Mouse (Mus musculus) stomach, postnatal 0 days (tissue): ENCODE results near the gene Nos1. TPM values are rescaled to one million over a fixed set of nuclear protein-coding genes. Genes with fewer than 3 reads are reported as not detected.
"Not testable (repeated sequence)": the region's sequence is repeated elsewhere in the genome, so short reads cannot be mapped to it uniquely, and the experiment has no call there.

Source experiments
- ATAC-seq: fragments of 200-750 bp; cut with Nextera tagmentation; 2 replicates; pipeline ENCODE4 v1.8.0; 2017; ENCODE audit not compliant: low FRiP score, low TSS enrichment
- DNase-seq: peaks from one replicate; pipeline ENCODE4 v3.0.0-alpha.2; 2016; ENCODE audit warnings: low spot score
- H3K27ac ChIP-seq: fragments of 300-500 bp; sonication (generic); replicated peaks from 2 replicates; pipeline ENCODE4 v1.5.1; 2014; ENCODE audit warnings: mild to moderate bottlenecking, control low read depth
- H3K27me3 ChIP-seq: fragments of 300-500 bp; sonication (generic); 2 replicates; pipeline ENCODE4 v1.6.1; 2014; ENCODE audit warnings: low read length; ENCODE audit not compliant: control insufficient read depth, insufficient read depth
- H3K36me3 ChIP-seq: fragments of 300-500 bp; sonication (generic); 2 replicates; pipeline ENCODE4 v1.6.1; 2014; ENCODE audit warnings: low read length, mixed read lengths; ENCODE audit not compliant: control insufficient read depth, insufficient read depth
- H3K4me1 ChIP-seq: fragments of 300-500 bp; sonication (generic); replicated peaks from 2 replicates; pipeline ENCODE4 v1.6.1; 2014; ENCODE audit warnings: antibody characterized with exemption; ENCODE audit not compliant: control insufficient read depth, insufficient read depth
- H3K4me2 ChIP-seq: fragments of 300-500 bp; sonication (generic); replicated peaks from 2 replicates; pipeline ENCODE4 v1.6.1; 2014; ENCODE audit warnings: low read depth, mild to moderate bottlenecking, control low read depth, moderate library complexity
- H3K4me3 ChIP-seq: fragments of 300-500 bp; sonication (generic); 2 replicates; pipeline ENCODE4 v1.5.1; 2014; ENCODE audit warnings: low read depth, low read length, control low read depth
- H3K9ac ChIP-seq: fragments of 300-500 bp; sonication (generic); 2 replicates; pipeline ENCODE4 v1.6.1; 2014; ENCODE audit warnings: mild to moderate bottlenecking, low read length, control low read depth, mixed read lengths
- H3K9me3 ChIP-seq: fragments of 300-500 bp; sonication (generic); 2 replicates; pipeline ENCODE4 v1.6.1; 2016; ENCODE audit warnings: low read length; ENCODE audit not compliant: control insufficient read depth
- CTCF ChIP-seq: IDR thresholded peaks from 2 replicates; pipeline ENCODE4 v1.5.1; 2016; ENCODE audit warnings: antibody characterized with exemption, low read depth, mild to moderate bottlenecking, moderate library complexity
- EP300 ChIP-seq: optimal IDR thresholded peaks from 2 replicates; pipeline ENCODE3; 2016; ENCODE audit warnings: antibody characterized with exemption
- WGBS: fragments of 180-500 bp; shearing (Covaris S2); extraction: QIAGEN DNeasy Blood & Tissue Kit; methylation state at CpG from one replicate; pipeline ENCODE4 v1.1.7; 2014; 5-methylcytosine and 5-hydroxymethylcytosine counted together
- polyA plus RNA-seq: library from polyadenylated mRNA; unstranded; fragments of >200 nt; fragmentation: Nextera tagmentation; extraction: Ambion mirVana; gene quantifications from 2 replicates; pipeline ENCODE4 v1.2.1, GENCODE M21; 2015

Nos1 gene
- polyA plus RNA-seq, 1 experiment from 2014 or later = 1.2 TPM

DNA sequence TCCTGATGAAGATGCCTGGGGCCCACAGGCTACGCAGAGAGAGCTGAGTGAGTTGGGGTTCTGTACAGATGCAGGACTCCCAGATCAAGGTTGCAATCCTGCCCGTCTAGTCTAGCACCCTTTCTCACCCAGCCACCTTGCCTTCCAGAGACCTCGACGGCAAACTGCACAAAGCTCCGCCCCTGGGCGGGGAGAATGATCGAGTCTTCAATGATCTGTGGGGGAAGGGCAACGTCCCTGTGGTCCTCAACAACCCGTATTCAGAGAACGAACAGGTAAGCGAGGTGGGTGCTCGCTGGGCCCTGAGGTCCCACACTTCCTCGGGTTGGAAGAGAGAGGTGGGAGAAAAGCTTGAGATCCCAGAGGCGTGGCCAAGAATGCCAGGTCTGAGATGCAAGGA lies 98.3 kb downstream of the Nos1 start:
- H3K4me1 ChIP-seq = no peaks in the 10 kb centered on the region
- no peak overlapping the region for H3K27ac ChIP-seq
- ATAC-seq (no peak), DNase-seq (no peak)
- no peak overlapping the region for H3K4me3 ChIP-seq
- H3K9me3 ChIP-seq = no peaks in the 10 kb centered on the region
- H3K9ac ChIP-seq = no peak overlapping the region
- no peaks in the 10 kb centered on the region for H3K36me3 ChIP-seq
- no peaks in the 10 kb centered on the region for H3K27me3 ChIP-seq
- no peak overlapping the region for H3K4me2 ChIP-seq
- WGBS = 43% methylated on average over 14 of the region's 14 CpGs
- TF ChIP-seq CTCF (no peak), EP300 (no peak)

DNA sequence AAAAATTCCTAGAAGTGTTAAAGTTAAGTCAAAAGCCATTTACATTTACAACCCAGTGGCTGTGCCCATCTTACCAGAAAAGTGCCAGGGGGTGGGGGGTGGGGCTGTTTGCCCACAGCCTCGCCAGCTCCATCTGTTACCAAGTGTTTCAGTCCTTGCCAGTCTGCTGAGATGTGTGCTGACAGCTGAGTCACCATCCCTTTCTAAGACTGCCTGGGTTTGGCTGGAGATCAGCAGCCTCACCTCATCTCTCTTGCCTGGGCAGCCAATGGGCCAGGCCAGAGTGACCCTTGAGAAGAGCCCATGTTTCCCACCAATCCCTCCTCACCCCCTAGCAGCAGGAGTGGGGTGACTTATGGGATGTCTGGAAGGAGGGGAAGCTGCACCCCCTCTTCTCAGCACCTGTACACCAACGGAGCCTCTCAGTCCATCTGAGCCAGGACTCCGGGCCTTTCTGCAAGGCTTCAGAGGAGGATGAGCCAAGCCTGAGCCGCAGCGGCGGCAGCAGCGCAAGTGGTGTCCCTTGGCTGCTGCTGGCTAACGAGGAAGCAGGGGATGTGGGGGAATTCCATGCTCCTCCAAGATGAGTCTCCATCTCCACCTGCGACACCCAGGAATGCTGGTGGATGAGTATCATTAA lies 100.2 kb downstream of the Nos1 start:
- no peak overlapping the region for H3K27ac ChIP-seq
- no peaks in the 10 kb centered on the region for H3K36me3 ChIP-seq
- no peaks in the 10 kb centered on the region for H3K4me1 ChIP-seq
- ATAC-seq (no peak), DNase-seq (no peak)
- H3K9ac ChIP-seq = no peak overlapping the region
- no peaks in the 10 kb centered on the region for H3K27me3 ChIP-seq
- H3K4me2 ChIP-seq = no peak overlapping the region
- H3K4me3 ChIP-seq = no peak overlapping the region
- 91% methylated on average over 9 of the region's 9 CpGs for WGBS
- H3K9me3 ChIP-seq = no peaks in the 10 kb centered on the region
- TF ChIP-seq CTCF (no peak), EP300 (no peak)

DNA sequence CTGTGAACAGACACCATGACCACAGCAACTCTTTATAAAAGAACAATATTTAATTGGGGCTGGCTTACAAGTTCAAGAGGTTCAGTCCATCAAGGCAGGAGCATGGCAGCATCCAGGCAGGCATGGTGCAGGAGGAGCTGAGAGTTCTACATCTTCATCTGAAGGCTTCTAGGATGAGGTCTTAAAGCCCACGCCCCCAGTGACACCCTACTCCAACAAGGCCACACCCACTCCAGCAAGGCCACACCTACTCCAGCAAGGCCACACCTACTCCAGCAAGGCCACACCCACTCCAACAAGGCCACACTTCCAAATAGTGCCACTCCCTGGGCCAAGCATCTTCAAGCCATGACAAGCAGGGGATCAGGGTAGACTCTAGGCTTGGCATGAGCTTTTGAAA lies 101.6 kb downstream of the Nos1 start:
- H3K4me2 ChIP-seq, H3K4me3 ChIP-seq, DNase-seq, H3K27me3 ChIP-seq, H3K4me1 ChIP-seq, H3K9me3 ChIP-seq, H3K9ac ChIP-seq, H3K27ac ChIP-seq, H3K36me3 ChIP-seq, ATAC-seq: not testable (repeated sequence)
- WGBS = 82% methylated on average over 1 of the region's 1 CpGs

DNA sequence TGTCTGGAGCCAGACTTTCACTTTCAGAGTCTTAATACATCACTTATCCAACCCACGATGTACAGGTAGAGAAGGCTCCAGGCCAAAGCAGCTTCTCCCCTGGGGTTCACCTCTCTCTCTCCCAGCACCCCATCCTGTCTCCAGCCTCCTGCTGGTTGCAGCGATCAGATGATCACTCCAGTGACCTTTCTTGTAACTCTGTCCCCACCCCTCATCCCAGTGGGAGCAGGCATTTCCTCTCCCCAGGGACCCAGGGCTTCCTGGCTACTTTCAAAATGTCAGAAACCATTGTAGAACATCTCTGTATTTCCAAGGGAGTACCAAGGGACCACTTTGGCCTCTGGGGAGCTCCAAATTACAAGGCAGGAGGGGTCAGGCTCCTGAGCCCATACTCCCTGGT lies 104.2 kb downstream of the Nos1 start:
- no peak overlapping the region for H3K9ac ChIP-seq
- no peak overlapping the region for H3K4me3 ChIP-seq
- H3K27me3 ChIP-seq = no peaks in the 10 kb centered on the region
- H3K36me3 ChIP-seq = no peaks in the 10 kb centered on the region
- DNase-seq = no peak
- no peak overlapping the region for H3K27ac ChIP-seq
- H3K9me3 ChIP-seq = no peaks in the 10 kb centered on the region
- no peak overlapping the region for H3K4me2 ChIP-seq
- TF ChIP-seq EP300 (no peak), CTCF (no peak)
- ATAC-seq = no peak
- no peaks in the 10 kb centered on the region for H3K4me1 ChIP-seq
- 55% methylated on average over 2 of the region's 2 CpGs for WGBS

DNA sequence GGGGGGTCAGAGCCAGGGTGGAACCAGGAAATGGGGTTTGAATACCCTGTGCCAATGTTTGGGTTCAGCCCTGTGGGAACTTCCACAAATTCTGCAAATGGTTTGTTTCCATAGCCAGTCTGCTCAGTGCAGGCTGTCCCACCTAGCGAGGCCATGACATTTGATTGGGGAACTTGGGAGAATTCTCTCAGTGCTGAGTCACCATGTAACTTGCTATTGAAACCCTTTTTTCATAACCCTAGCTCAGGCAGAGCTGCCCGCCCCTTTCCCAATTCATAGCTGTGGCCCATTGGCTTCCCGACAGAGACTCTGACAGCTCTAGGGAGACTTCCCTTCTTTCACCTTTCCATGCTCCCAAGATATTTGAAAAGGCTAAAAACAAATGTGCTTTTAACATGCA lies 107.3 kb downstream of the Nos1 start:
- no peaks in the 10 kb centered on the region for H3K36me3 ChIP-seq
- WGBS = 38% methylated on average over 3 of the region's 3 CpGs
- no peaks in the 10 kb centered on the region for H3K4me1 ChIP-seq
- no peak overlapping the region for H3K27ac ChIP-seq
- no peak overlapping the region for H3K9ac ChIP-seq
- DNase-seq (no peak), ATAC-seq (no peak)
- no peak for TF ChIP-seq CTCF
- H3K9me3 ChIP-seq = no peaks in the 10 kb centered on the region
- no peak overlapping the region for H3K4me3 ChIP-seq
- H3K27me3 ChIP-seq = no peaks in the 10 kb centered on the region
- no peak overlapping the region for H3K4me2 ChIP-seq

DNA sequence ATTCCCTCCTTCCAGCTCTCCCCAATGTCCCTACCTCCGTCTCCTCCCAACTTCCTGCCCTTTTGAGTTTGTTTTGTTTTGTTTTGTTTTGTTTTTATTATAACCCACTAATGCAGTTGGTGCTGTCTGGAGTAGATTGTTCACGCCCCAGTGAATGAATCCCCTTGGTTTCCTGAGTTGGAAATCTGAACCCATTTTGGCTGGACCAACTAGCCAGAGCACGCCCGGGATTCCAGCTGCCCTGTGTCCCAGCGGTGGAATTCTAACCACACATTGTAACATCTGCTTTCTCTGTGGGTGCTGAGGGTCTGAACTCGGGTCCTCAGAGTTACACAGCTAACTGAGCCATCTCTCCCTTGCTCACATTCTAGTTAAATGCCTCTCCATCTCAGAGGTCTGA lies 108.1 kb downstream of the Nos1 start:
- ATAC-seq = no peak
- no peak for DNase-seq
- 34% methylated on average over 6 of the region's 6 CpGs for WGBS

More for the DNA sequence above, 108.1 kb downstream of the Nos1 start:
- Histone ChIP-seq H3K27ac (no peak overlapping the region), H3K36me3 (no peaks in the 10 kb centered on the region), H3K9me3 (no peaks in the 10 kb centered on the region), H3K4me1 (no peaks in the 10 kb centered on the region), H3K9ac (no peak overlapping the region), H3K4me2 (no peak overlapping the region), H3K4me3 (no peak overlapping the region), H3K27me3 (no peaks in the 10 kb centered on the region)
- no peak for TF ChIP-seq EP300
- TF ChIP-seq CTCF = no peak
